Mouse (Mus musculus) midbrain, embryonic 16.5 days (tissue): ENCODE results near the gene Slc7a14. TPM values are rescaled to one million over a fixed set of nuclear protein-coding genes. Genes with fewer than 3 reads are reported as not detected.

Experiments
- ATAC-seq: fragments of 200-750 bp; cut with Nextera tagmentation; 2 replicates; pipeline ENCODE4 v1.8.0; 2017; ENCODE audit warnings: moderate TSS enrichment
- H3K27ac ChIP-seq: fragments of 300-500 bp; sonication (generic); 2 replicates; pipeline ENCODE4 v1.5.1; 2014; ENCODE audit warnings: mild to moderate bottlenecking, low read length, mixed read lengths
- H3K27me3 ChIP-seq: fragments of 300-500 bp; sonication (generic); 2 replicates; pipeline ENCODE4 v1.6.1; 2014; ENCODE audit warnings: low read depth, low read length, mixed read lengths; ENCODE audit not compliant: control insufficient read depth, insufficient read depth
- H3K36me3 ChIP-seq: fragments of 300-500 bp; sonication (generic); 2 replicates; pipeline ENCODE4 v1.6.1; 2014; ENCODE audit warnings: mild to moderate bottlenecking, low read length, moderate library complexity, mixed read lengths; ENCODE audit not compliant: control insufficient read depth, insufficient read depth
- H3K4me1 ChIP-seq: fragments of 300-500 bp; sonication (generic); 2 replicates; pipeline ENCODE4 v1.6.1; 2014; ENCODE audit warnings: mild to moderate bottlenecking, low read length, mixed read lengths; ENCODE audit not compliant: control insufficient read depth, insufficient read depth
- H3K4me2 ChIP-seq: fragments of 300-500 bp; sonication (generic); 2 replicates; pipeline ENCODE4 v1.6.1; 2014; ENCODE audit warnings: mild to moderate bottlenecking, low read length, mixed read lengths
- H3K4me3 ChIP-seq: fragments of 300-500 bp; sonication (generic); 2 replicates; pipeline ENCODE4 v1.5.1; 2014; ENCODE audit warnings: low read depth, mild to moderate bottlenecking, low read length, moderate library complexity, mixed read lengths
- H3K9ac ChIP-seq: fragments of 300-500 bp; sonication (generic); 2 replicates; pipeline ENCODE4 v1.6.1; 2014; ENCODE audit warnings: low read depth, low read length, mixed read lengths
- H3K9me3 ChIP-seq: fragments of 300-500 bp; sonication (generic); replicated peaks from 2 replicates; pipeline ENCODE4 v1.6.1; 2014; ENCODE audit warnings: mild to moderate bottlenecking, low read length, mixed read lengths; ENCODE audit not compliant: control insufficient read depth, poor library complexity, severe bottlenecking
- WGBS: fragments of 180-500 bp; shearing (Covaris S2); extraction: QIAGEN DNeasy Blood & Tissue Kit; methylation state at CpG from one replicate; pipeline ENCODE4 v1.1.7; 2014; 5-methylcytosine and 5-hydroxymethylcytosine counted together
- polyA plus RNA-seq: library from polyadenylated mRNA; unstranded; fragments of >200 nt; fragmentation: Nextera tagmentation; extraction: Ambion mirVana; gene quantifications from 2 replicates; pipeline ENCODE4 v1.2.1, GENCODE M21; 2015

Gene Slc7a14
- polyA plus RNA-seq, 1 experiment from 2014 or later, result 8.1 TPM

- Histone ChIP-seq H3K4me2 (no peak overlapping the region), H3K4me3 (no peak overlapping the region), H3K27me3 (no peaks in the 10 kb centered on the region), H3K4me1 (no peaks in the 10 kb centered on the region), H3K36me3 (no peaks in the 10 kb centered on the region), H3K9me3 (no peaks in the 10 kb centered on the region), H3K27ac (no peak overlapping the region), H3K9ac (no peak overlapping the region)
- no peak for ATAC-seq
- 92% methylated on average over 7 of the region's 7 CpGs for WGBS
Observed at GRCm38 (mm10) chr3:31266941-31267340, 43.2 kb downstream of the Slc7a14 start.

- Histone ChIP-seq H3K9ac (no peak overlapping the region), H3K9me3 (no peaks in the 10 kb centered on the region), H3K4me1 (no peaks in the 10 kb centered on the region), H3K4me3 (no peak overlapping the region), H3K36me3 (no peaks in the 10 kb centered on the region), H3K27ac (no peak overlapping the region), H3K27me3 (no peaks in the 10 kb centered on the region), H3K4me2 (no peak overlapping the region)
- ATAC-seq, result no peak
- WGBS, result 95% methylated on average over 3 of the region's 3 CpGs
Observed at GRCm38 (mm10) chr3:31263535-31263934, 46.6 kb downstream of the Slc7a14 start.

- 0 out of 2 replicates have a peak, but pooled peaks have one; percentile 23 for ATAC-seq
- no peaks in the 10 kb centered on the region for H3K27me3 ChIP-seq
- no peaks in the 10 kb centered on the region for H3K4me1 ChIP-seq
- WGBS, result 63% methylated on average over 7 of the region's 7 CpGs
- no peak overlapping the region for H3K9ac ChIP-seq
- H3K4me3 ChIP-seq, result no peak overlapping the region
- H3K27ac ChIP-seq, result no peak overlapping the region
- no peaks in the 10 kb centered on the region for H3K9me3 ChIP-seq
- H3K4me2 ChIP-seq, result no peak overlapping the region
- no peaks in the 10 kb centered on the region for H3K36me3 ChIP-seq
Observed at GRCm38 (mm10) chr3:31261418-31262014, 48.7 kb downstream of the Slc7a14 start.

GRCm38 (mm10) chr3:31260964-31261346, 49.2 kb downstream of the Slc7a14 start:
- no peaks in the 10 kb centered on the region for H3K9me3 ChIP-seq
- no peak overlapping the region for H3K4me2 ChIP-seq
- 59% methylated on average over 3 of the region's 3 CpGs for WGBS
- no peak for ATAC-seq
- no peaks in the 10 kb centered on the region for H3K27me3 ChIP-seq
- no peak overlapping the region for H3K9ac ChIP-seq
- H3K36me3 ChIP-seq, result no peaks in the 10 kb centered on the region
- H3K27ac ChIP-seq, result no peak overlapping the region
- H3K4me3 ChIP-seq, result no peak overlapping the region
- no peaks in the 10 kb centered on the region for H3K4me1 ChIP-seq

GRCm38 (mm10) chr3:31260329-31260963, 49.7 kb downstream of the Slc7a14 start:
- H3K27me3 ChIP-seq, result no peaks in the 10 kb centered on the region
- WGBS, result 18% methylated on average over 7 of the region's 7 CpGs
- H3K36me3 ChIP-seq, result no peaks in the 10 kb centered on the region
- H3K4me2 ChIP-seq, result no peak overlapping the region
- no peak overlapping the region for H3K9ac ChIP-seq
- no peaks in the 10 kb centered on the region for H3K4me1 ChIP-seq
- H3K9me3 ChIP-seq, result no peaks in the 10 kb centered on the region
- ATAC-seq, result no peak; the same call in 1 of the 2 replicates
- H3K27ac ChIP-seq, result no peak overlapping the region
- H3K4me3 ChIP-seq, result no peak overlapping the region

GRCm38 (mm10) chr3:31259553-31260255, 50.5 kb downstream of the Slc7a14 start:
- Histone ChIP-seq H3K9me3 (no peaks in the 10 kb centered on the region), H3K27me3 (no peaks in the 10 kb centered on the region), H3K36me3 (no peaks in the 10 kb centered on the region), H3K4me3 (no peak overlapping the region), H3K9ac (no peak overlapping the region), H3K4me1 (no peaks in the 10 kb centered on the region), H3K4me2 (no peak overlapping the region), H3K27ac (no peak overlapping the region)
- no peak for ATAC-seq
- WGBS, result 76% methylated on average over 7 of the region's 7 CpGs

- no peaks in the 10 kb centered on the region for H3K36me3 ChIP-seq
- no peaks in the 10 kb centered on the region for H3K4me1 ChIP-seq
- H3K27me3 ChIP-seq, result no peaks in the 10 kb centered on the region
- H3K4me2 ChIP-seq, result no peak overlapping the region
- no peak overlapping the region for H3K4me3 ChIP-seq
- ATAC-seq, result no peak
- H3K27ac ChIP-seq, result no peak overlapping the region
- H3K9me3 ChIP-seq, result no peaks in the 10 kb centered on the region
- H3K9ac ChIP-seq, result no peak overlapping the region
- WGBS, result 87% methylated on average over 7 of the region's 7 CpGs
Observed at GRCm38 (mm10) chr3:31254427-31254826, 55.8 kb downstream of the Slc7a14 start.

- Histone ChIP-seq H3K27ac (no peak overlapping the region), H3K9me3 (no peaks in the 10 kb centered on the region), H3K4me3 (no peak overlapping the region), H3K9ac (no peak overlapping the region), H3K27me3 (no peaks in the 10 kb centered on the region), H3K36me3 (no peaks in the 10 kb centered on the region), H3K4me1 (no peaks in the 10 kb centered on the region), H3K4me2 (no peak overlapping the region)
- WGBS, result 91% methylated on average over 9 of the region's 9 CpGs
- ATAC-seq, result no peak
Observed at GRCm38 (mm10) chr3:31253862-31254261, 56.3 kb downstream of the Slc7a14 start.

GRCm38 (mm10) chr3:31252566-31252965, 57.6 kb downstream of the Slc7a14 start:
- Histone ChIP-seq H3K27me3 (no peaks in the 10 kb centered on the region), H3K4me3 (no peak overlapping the region), H3K36me3 (no peaks in the 10 kb centered on the region), H3K9ac (no peak overlapping the region), H3K9me3 (no peaks in the 10 kb centered on the region), H3K4me1 (no peaks in the 10 kb centered on the region), H3K27ac (no peak overlapping the region), H3K4me2 (no peak overlapping the region)
- WGBS, result 84% methylated on average over 3 of the region's 3 CpGs
- ATAC-seq, result no peak
